Mouse (Mus musculus): ENCODE measurements at regions not wholly inside any gene's neighbourhood (a gene's known extent, or its start where the extent isn't known, plus 50 kb on each side); places are given as distances from the start of the nearest gene placed in this dataset.

GRCm38 (mm10) chr17:49206708-49207107, 221.5 kb upstream of the Mocs1 start:
- TF ChIP-seq CTCF (conservative IDR thresholded peaks at IDR 0.05; ENCODE audit: low read length) (peak; percentile 55), POU5F1 (IDR thresholded peaks at IDR 0.05; ENCODE audit: borderline replicate concordance, low read length) (no peak)

All from E14TG2a.4 (cell line).